Mouse (Mus musculus) cerebellum, postnatal 10 days (tissue): ENCODE results near the gene Asap2.

Experiments used
- DNase-seq, 2 experiments: peaks; one replicate each; pipeline ENCODE4 v3.0.0; 2021; ENCODE audit warnings: mixed read lengths in 2 of 2

Gene Asap2

DNA sequence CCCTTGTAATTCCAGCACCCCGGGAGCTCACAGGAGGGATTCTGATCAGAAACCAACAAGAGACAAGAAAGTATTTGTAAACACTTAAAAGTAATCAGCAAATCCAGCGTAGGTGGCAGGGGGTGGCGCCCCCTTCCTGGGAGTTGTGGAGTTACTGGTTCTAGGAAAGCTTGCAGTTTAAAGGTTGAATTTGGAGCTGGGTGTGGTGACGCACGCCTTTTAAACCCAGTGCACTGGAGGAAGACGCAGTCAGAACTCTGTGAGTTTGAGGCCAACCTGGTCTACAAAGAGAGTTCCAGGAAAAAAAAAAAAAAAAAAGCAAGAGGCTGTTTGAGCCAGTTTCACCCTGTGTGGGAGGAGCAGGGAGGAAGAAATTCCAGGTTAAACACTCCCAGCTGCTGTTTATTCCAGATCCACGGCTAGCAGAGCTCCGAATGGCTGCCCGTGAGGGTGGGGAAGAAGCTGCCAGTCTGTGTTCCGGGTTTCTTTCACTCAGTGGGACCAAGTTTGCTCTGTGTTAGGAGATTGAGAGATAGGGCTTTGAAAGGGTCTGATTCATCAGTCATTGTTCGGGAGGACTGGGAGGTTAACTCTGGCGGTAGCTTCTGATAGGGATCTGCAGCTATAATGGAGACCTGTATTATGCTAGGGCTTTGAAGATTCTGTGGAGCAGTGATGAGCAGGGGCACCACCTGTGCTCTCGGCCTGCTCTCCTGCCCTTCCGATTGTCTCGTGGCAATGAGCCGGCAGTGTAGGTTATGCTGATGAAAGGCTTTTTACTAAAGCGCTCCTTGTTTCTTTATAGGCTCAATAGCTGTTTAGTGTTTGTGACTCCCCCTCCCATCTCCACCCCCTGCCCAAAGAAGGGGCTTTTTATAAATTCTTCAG is 144.0 kb downstream of the Asap2 start:
- peak; percentile 52 to 56 for DNase-seq

GRCm38 (mm10) chr12:21135651-21136461 is 145.6 kb downstream of the Asap2 start:
- DNase-seq, result no peak

- DNase-seq, result peak in 1 of 2 experiments; percentile 48
Measured at GRCm38 (mm10) chr12:21136462-21136751, 146.1 kb downstream of the Asap2 start.

- peak; percentile 48 to 50 for DNase-seq
Measured at GRCm38 (mm10) chr12:21139560-21139959, 149.3 kb downstream of the Asap2 start.

- DNase-seq, result peak in 1 of 2 experiments; percentile 23
Measured at GRCm38 (mm10) chr12:21140153-21140552, 149.9 kb downstream of the Asap2 start.

DNA sequence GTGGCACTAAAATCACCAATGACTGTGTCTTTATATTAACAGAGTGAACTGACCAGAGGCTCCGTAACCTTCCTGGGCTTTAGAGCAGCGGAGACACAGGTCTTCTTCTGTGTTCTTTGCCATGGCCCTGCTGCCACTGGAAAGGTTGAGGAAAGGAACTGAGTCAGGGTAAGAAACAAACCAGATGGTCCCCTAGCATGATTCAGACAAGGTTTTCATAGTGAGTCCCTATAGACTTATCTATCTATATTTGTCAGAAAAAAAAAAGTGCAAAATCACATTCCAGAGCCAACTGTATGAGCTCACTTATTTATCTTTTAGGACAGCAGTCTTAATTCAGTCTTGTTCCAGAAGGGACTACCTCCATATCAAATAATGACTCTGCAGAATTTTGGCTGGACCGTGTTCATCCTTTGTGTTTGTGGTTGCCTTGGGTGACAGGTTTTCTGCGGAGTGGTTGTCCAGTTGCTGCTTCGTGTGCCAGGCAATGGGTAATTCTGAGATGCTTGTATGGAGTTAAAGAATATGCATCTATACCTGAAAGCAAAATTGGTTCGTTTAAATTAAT is 150.6 kb downstream of the Asap2 start:
- no peak for DNase-seq

DNA sequence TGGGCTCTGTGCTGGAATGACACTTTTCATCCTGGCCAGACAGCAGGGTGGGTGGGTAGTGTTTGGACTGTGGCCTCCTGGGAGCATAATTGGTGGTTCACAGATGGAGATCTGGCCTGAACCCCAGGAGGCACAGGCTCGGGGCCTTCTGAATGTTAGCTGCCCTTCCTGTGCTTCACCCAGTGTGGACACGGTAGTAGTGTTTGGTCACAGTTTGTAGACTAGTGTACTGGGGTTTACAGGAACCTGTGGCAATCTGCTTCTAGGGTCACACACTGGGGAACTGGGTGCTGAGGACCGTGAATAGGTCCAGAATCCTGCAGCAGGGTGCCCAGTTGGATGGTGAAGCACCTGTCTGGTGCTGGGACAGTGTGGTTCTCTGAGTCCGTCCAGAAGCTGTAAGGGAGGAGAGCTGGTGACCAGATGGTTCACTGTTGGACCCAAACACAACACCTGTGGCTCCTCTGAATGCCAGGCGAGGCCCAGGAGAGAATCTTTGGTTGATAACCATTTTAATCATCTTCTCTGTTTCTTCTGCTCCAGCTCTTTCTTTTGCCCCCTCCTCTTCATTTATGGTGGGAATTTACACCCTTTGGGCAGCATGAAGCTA is 151.5 kb downstream of the Asap2 start:
- peak; percentile 53 for DNase-seq

- DNase-seq, result no peak
Measured at GRCm38 (mm10) chr12:21142489-21143254, 152.4 kb downstream of the Asap2 start.

DNA sequence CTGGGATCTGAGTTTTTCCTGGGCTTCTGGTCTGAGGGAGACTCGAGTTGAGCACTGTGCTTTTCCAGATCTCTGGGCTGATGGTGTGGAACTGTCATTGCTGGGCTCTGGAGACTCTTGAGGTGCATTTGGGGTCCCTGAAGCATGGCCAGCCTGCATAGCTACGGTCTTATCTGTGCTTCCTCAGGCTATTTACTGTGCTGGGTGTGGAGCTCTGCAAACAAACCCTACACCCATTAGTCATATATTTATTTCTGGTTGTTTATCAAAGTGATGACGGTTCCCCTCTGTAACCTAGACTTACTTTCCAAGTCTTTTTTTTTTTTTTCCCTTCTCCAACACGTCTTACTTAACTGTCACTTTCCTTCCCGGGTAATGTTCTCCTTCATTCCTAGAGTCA is 154.3 kb downstream of the Asap2 start:
- no peak for DNase-seq

- no peak for DNase-seq
Measured at GRCm38 (mm10) chr12:21145050-21145449, 154.8 kb downstream of the Asap2 start.

GRCm38 (mm10) chr12:21146826-21147225 is 156.6 kb downstream of the Asap2 start:
- DNase-seq, result no peak

GRCm38 (mm10) chr12:21153279-21153707 is 163.0 kb downstream of the Asap2 start:
- DNase-seq, result no peak

DNA sequence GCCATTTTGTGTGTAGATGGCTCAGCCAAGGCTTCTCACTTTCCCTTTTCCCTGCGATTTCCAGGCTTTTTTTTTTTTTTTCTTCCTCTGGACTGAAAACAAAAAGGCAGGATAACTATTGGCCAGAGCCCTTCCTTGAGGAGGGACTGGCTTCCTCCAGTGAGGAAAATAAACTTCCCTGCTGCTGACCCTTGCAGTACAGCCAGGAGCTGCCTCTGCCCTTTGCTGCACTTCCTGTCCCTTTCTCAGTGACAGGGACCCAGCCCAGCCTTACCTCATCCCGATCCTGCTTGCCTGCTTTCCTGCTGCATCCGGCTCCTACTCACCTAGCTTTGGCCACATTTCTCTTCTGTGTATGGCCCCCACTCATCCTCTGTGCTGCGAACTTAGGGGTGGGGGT is 164.8 kb downstream of the Asap2 start:
- DNase-seq, result no peak

- no peak for DNase-seq
Measured at GRCm38 (mm10) chr12:21159304-21159703, 169.0 kb downstream of the Asap2 start.

DNA sequence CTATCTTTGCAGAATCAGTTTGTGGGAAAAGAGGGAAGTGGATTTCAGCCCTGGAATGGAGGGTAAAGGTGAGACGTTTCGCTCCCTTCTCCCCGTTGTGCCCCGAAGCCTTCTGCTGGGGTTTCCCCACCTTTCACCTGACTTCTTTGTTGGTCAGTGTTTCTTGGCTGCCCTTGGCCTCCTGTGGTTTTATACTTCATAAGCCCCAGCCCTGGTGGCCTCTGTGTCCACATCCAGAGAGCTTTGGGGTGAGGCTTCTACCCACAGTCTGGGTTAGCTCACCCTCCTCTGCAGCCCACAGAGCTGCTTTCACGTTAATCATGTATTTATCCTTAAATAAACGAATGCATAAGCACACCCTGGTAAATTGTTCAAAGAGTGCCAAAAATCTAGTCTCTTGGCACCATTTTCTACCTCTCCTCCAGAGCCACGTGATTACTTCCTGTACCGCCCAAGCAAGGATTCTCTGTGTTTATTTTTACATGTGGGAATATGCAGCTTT is 170.1 kb downstream of the Asap2 start:
- DNase-seq, result peak; percentile 23 to 48

DNA sequence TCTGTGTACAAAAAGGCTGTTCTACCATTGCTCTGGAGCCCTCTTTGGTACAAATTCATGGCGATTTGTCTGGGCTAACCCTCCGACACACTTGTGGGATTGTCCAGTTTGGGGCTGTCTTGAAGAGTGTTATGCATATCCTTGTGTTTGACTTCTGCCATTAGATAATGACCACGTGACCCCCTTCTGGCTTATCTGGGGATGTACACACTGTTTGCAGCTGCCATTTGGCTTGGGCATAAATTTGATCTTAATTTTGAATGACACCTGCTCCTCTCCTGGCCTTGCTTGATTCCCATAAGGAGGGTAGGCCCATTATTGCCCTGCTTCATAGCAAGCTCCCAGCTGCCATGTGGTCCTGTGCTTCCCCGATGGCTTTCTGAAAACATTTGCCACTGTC is 171.6 kb downstream of the Asap2 start:
- no peak for DNase-seq

- DNase-seq, result no peak
Measured at GRCm38 (mm10) chr12:21163706-21164105, 173.4 kb downstream of the Asap2 start.

GRCm38 (mm10) chr12:21164251-21164650 is 174.0 kb downstream of the Asap2 start:
- DNase-seq, result no peak

DNA sequence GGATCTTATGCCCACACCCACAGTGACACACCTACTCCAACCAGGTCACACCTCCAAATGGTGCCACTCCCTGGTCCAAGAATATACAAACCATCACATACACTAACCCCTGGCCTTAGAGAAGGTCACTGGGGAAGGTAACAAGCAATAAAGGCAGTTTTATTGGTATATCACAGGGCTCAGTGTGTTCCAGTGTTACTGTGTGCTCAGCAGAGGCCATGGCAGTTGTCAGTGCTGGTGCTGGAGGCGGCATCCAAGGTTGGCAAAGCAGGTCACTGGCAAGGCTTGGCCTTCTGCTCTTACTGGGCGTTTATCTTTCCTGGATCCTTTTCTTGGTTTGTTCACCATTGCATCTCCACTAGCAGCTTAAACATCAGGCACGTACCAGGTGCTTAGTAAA is 174.9 kb downstream of the Asap2 start:
- peak in 1 of 2 experiments; percentile 23 for DNase-seq

- DNase-seq, result peak in 1 of 2 experiments; percentile 13
Measured at GRCm38 (mm10) chr12:21165891-21166342, 175.7 kb downstream of the Asap2 start.

DNA sequence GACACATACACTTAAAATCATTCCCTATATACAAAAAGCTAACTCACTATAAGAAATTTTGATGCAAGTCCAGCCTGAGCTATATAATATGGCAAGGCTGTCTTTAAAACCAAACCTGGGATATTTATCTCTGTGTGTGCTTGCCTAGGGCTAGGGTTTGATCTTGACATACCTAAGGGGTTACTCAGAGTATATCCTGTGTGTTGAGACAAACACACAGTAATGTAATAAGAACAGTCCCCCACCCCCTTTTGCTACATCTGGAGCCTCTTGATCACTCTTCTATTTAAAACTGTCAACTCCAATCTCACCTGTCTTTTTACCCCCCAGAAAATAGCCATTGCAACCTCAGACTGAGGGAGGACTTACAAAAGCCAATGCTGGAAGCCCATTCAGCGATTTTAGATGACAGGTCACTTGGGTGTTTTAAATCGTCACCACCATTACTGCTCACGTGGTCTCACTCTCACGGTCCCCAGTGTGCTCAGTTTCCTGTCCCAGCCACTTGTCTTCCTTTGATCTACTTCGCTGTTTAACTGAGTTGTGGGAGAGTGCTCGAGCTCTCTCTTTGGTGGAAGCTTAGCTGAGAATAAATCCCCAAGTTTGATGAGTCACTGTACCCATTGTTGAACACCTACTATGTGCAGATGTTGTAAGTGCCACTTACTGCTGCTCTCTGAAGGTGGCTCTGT is 176.8 kb downstream of the Asap2 start:
- no peak for DNase-seq
